Mouse (Mus musculus): ENCODE data around the gene Cnksr2.

GRCm38 (mm10) chrX:158042255-158043056 lies 638 bp downstream of the Cnksr2 start:
- TF ChIP-seq POLR2A (IDR thresholded peaks at IDR 0.05; ENCODE audit: low read depth, low read length) (no peak), CTCF (IDR thresholded peaks at IDR 0.05; ENCODE audit: extremely low read depth, insufficient read depth, insufficient read length, insufficient replicate concordance) (no peak)
